Mouse (Mus musculus) stomach, postnatal 0 days (tissue): ENCODE results near the gene Phf20. TPM values are rescaled to one million over a fixed set of nuclear protein-coding genes. Genes with fewer than 3 reads are reported as not detected.

Experiments
- ATAC-seq: fragments of 200-750 bp; cut with Nextera tagmentation; 2 replicates; pipeline ENCODE4 v1.8.0; 2017; ENCODE audit not compliant: low FRiP score, low TSS enrichment
- DNase-seq: peaks from one replicate; pipeline ENCODE4 v3.0.0-alpha.2; 2016; ENCODE audit warnings: low spot score
- H3K27ac ChIP-seq: fragments of 300-500 bp; sonication (generic); replicated peaks from 2 replicates; pipeline ENCODE4 v1.5.1; 2014; ENCODE audit warnings: mild to moderate bottlenecking, control low read depth
- H3K27me3 ChIP-seq: fragments of 300-500 bp; sonication (generic); 2 replicates; pipeline ENCODE4 v1.6.1; 2014; ENCODE audit warnings: low read length; ENCODE audit not compliant: control insufficient read depth, insufficient read depth
- H3K36me3 ChIP-seq: fragments of 300-500 bp; sonication (generic); 2 replicates; pipeline ENCODE4 v1.6.1; 2014; ENCODE audit warnings: low read length, mixed read lengths; ENCODE audit not compliant: control insufficient read depth, insufficient read depth
- H3K4me1 ChIP-seq: fragments of 300-500 bp; sonication (generic); replicated peaks from 2 replicates; pipeline ENCODE4 v1.6.1; 2014; ENCODE audit warnings: antibody characterized with exemption; ENCODE audit not compliant: control insufficient read depth, insufficient read depth
- H3K4me2 ChIP-seq: fragments of 300-500 bp; sonication (generic); replicated peaks from 2 replicates; pipeline ENCODE4 v1.6.1; 2014; ENCODE audit warnings: low read depth, mild to moderate bottlenecking, control low read depth, moderate library complexity
- H3K4me3 ChIP-seq: fragments of 300-500 bp; sonication (generic); 2 replicates; pipeline ENCODE4 v1.5.1; 2014; ENCODE audit warnings: low read depth, low read length, control low read depth
- H3K9ac ChIP-seq: fragments of 300-500 bp; sonication (generic); 2 replicates; pipeline ENCODE4 v1.6.1; 2014; ENCODE audit warnings: mild to moderate bottlenecking, low read length, control low read depth, mixed read lengths
- H3K9me3 ChIP-seq: fragments of 300-500 bp; sonication (generic); 2 replicates; pipeline ENCODE4 v1.6.1; 2016; ENCODE audit warnings: low read length; ENCODE audit not compliant: control insufficient read depth
- CTCF ChIP-seq: IDR thresholded peaks from 2 replicates; pipeline ENCODE4 v1.5.1; 2016; ENCODE audit warnings: antibody characterized with exemption, low read depth, mild to moderate bottlenecking, moderate library complexity
- EP300 ChIP-seq: optimal IDR thresholded peaks from 2 replicates; pipeline ENCODE3; 2016; ENCODE audit warnings: antibody characterized with exemption
- WGBS: fragments of 180-500 bp; shearing (Covaris S2); extraction: QIAGEN DNeasy Blood & Tissue Kit; methylation state at CpG from one replicate; pipeline ENCODE4 v1.1.7; 2014; 5-methylcytosine and 5-hydroxymethylcytosine counted together
- microRNA-seq: library from miRNA; unstranded; fragments of <30 nt; microRNA quantifications from one replicate; pipeline ENCODE4, GENCODE M21; 2016
- polyA plus RNA-seq: library from polyadenylated mRNA; unstranded; fragments of >200 nt; fragmentation: Nextera tagmentation; extraction: Ambion mirVana; gene quantifications from 2 replicates; pipeline ENCODE4 v1.2.1, GENCODE M21; 2015

Phf20 gene
- polyA plus RNA-seq, 1 experiment from 2014 or later, result 28.4 TPM

DNA sequence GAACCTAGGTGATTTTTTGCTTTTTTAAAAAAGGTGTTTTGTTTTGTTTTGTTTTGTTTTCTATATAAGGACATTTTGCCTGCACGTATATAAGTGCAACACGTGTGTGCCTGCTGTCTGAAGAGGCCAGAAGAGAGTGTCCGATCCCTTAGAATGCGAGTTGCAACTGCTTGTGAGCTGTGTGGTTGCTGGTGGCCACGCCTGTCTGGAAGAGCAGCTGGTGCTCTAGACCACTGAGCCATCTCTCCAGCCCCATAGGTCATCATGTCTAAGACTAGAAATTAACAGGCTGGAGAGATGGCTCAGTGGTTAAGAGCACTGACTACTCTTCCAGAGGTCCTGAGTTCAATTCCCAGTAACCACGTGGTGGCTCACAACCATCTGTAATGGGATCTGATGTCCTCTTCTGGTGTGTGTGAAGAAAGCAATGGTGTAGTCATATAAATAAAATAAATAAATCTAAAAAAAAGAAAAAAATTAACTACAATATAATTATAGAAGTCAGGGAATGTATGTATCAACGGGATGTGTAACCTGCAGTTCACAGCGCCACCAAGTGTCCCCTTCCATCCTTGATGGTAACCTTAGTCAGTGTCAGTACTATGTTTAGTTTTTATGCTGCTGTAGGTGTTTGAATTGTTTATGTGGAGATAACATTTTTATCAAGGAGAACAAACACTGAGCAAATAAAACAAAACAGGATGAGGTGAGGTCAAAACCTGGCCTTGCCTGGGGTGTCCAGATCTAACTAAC is 156.3 kb downstream of the Phf20 start:
- no peak for DNase-seq
- no peak overlapping the region for H3K27ac ChIP-seq
- 79% methylated on average over 8 of the region's 8 CpGs for WGBS
- no peaks in the 10 kb centered on the region for H3K4me1 ChIP-seq
- no peaks in the 10 kb centered on the region for H3K9me3 ChIP-seq
- no peak overlapping the region for H3K9ac ChIP-seq
- peak; percentile 58 for TF ChIP-seq CTCF
- TF ChIP-seq EP300, result no peak
- no peak overlapping the region for H3K4me3 ChIP-seq
- ATAC-seq, result no peak
- H3K36me3 ChIP-seq, result no peaks in the 10 kb centered on the region
- no peaks in the 10 kb centered on the region for H3K27me3 ChIP-seq
- H3K4me2 ChIP-seq, result no peak overlapping the region

DNA sequence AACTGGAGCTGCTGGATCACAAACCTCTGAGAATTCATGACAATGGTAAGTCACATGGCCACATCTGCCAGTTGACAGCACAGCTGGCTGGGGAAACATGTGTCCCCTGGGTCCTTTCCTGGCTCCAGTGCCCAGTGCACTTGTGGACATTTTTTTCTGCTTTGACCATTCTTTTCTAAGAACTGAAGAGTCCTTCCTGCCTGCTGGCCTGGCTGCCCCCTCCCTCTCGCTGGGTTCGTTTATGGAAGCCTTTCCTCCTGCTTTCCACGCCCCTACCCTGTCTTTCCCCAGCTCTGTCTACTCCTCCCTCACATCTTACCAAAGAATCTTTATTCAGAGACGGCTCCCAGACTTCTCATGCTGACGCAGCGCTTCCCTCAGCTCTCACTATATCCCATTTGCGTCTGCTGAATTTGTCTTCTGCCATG is 157.0 kb downstream of the Phf20 start:
- no peak for TF ChIP-seq EP300
- no peak for TF ChIP-seq CTCF
- no peak for ATAC-seq
- no peak for DNase-seq

DNA sequence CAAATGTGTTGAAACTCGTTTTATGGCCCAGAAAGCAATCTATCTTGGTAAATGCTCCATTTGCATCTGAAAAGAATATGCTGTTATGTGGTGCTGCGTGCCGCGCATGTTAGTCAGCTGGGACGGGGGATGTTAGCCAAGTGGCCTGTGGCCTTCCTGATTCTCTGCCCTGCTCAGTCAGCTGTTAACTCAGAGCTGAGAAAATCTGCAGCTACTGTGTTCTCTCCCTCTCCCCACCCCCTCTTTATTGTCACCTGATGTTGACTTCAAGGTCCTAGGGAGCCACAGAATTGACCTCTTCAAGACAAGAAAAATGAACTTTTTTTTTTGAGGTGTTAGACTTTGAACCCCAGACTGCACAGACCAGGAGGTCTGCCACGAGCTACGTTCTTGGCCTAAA is 159.8 kb downstream of the Phf20 start:
- DNase-seq (no peak), ATAC-seq (no peak)
- Histone ChIP-seq H3K9me3 (no peaks in the 10 kb centered on the region), H3K36me3 (no peaks in the 10 kb centered on the region), H3K27ac (no peak overlapping the region), H3K9ac (no peak overlapping the region), H3K4me2 (no peak overlapping the region), H3K4me1 (no peaks in the 10 kb centered on the region), H3K4me3 (no peak overlapping the region), H3K27me3 (no peaks in the 10 kb centered on the region)
- 53% methylated on average over 7 of the region's 7 CpGs for WGBS
- TF ChIP-seq CTCF (no peak), EP300 (no peak)

More for the DNA sequence above, 157.0 kb downstream of the Phf20 start:
- H3K9me3 ChIP-seq, result no peaks in the 10 kb centered on the region
- no peaks in the 10 kb centered on the region for H3K36me3 ChIP-seq
- H3K4me3 ChIP-seq, result no peak overlapping the region
- no peak overlapping the region for H3K27ac ChIP-seq
- H3K4me2 ChIP-seq, result no peak overlapping the region
- H3K9ac ChIP-seq, result no peak overlapping the region
- no peaks in the 10 kb centered on the region for H3K4me1 ChIP-seq
- H3K27me3 ChIP-seq, result no peaks in the 10 kb centered on the region
- WGBS, result 29% methylated on average over 7 of the region's 7 CpGs

Small RNA genes lying within 50 kb of the gene (microRNA-seq; reads per million reads assigned to microRNA genes)
- gene Gm22759, result not detected

Other genes starting within 250 kb of the Phf20 start
- gene Cep250, start 240.0 kb upstream of the Phf20 start, polyA plus RNA-seq, result 4.0 and 4.6 TPM in 2 replicates
- gene 6430550D23Rik, start 188.5 kb upstream of the Phf20 start, polyA plus RNA-seq, result 0.65 and 0.76 TPM in 2 replicates
- gene Ergic3, start 188.4 kb upstream of the Phf20 start, polyA plus RNA-seq, result 138 and 144 TPM in 2 replicates
- gene Fer1l4, start 143.5 kb upstream of the Phf20 start, polyA plus RNA-seq, result 10.1 and 11.7 TPM in 2 replicates
- gene Spag4, start 131.3 kb upstream of the Phf20 start, polyA plus RNA-seq, result 2.7 and 3.0 TPM in 2 replicates
- gene Cpne1, start 84.5 kb upstream of the Phf20 start, polyA plus RNA-seq, result 24.7 and 27.2 TPM in 2 replicates
- gene Rbm12, start 84.5 kb upstream of the Phf20 start, polyA plus RNA-seq, result 8.0 and 8.8 TPM in 2 replicates
- gene Gm28036, start 69.4 kb upstream of the Phf20 start, polyA plus RNA-seq, result 4.3 and 5.1 TPM in 2 replicates
- gene Romo1, start 52.4 kb upstream of the Phf20 start, polyA plus RNA-seq, result 378 and 415 TPM in 2 replicates
- 40.3 and 43.5 TPM in 2 replicates for gene Nfs1, start 52.3 kb upstream of the Phf20 start, polyA plus RNA-seq
- gene Rbm39, start 16.2 kb upstream of the Phf20 start, polyA plus RNA-seq, result 335 and 349 TPM in 2 replicates
- 6.1 and 6.3 TPM in 2 replicates for gene Cnbd2, start 115.8 kb downstream of the Phf20 start, polyA plus RNA-seq
- 116 TPM in 2 replicates for gene Scand1, start 116.2 kb downstream of the Phf20 start, polyA plus RNA-seq
- gene Epb41l1, start 224.4 kb downstream of the Phf20 start, polyA plus RNA-seq, result 1.7 and 1.8 TPM in 2 replicates